Mouse (Mus musculus) C2C12 (cell line): Measurements from ENCODE around the gene Ilf3.
A peak's percentile ranks its signal among the peaks of the same experiment; 100 is the strongest.

Source experiments
- CTCF ChIP-seq: IDR thresholded peaks from one replicate; pipeline ENCODE4 v1.5.1; 2011; ENCODE audit not compliant: control insufficient read depth, insufficient read depth, insufficient read length
- MAX ChIP-seq: IDR thresholded peaks from one replicate; pipeline ENCODE4 v1.6.1; 2011; ENCODE audit warnings: mild to moderate bottlenecking, control low read depth
- MYOD1 ChIP-seq: IDR thresholded peaks from one replicate; pipeline ENCODE4 v1.6.1; 2011; ENCODE audit warnings: low read depth; ENCODE audit not compliant: control insufficient read depth, insufficient read length
- MYOG ChIP-seq: IDR thresholded peaks from one replicate; pipeline ENCODE4 v1.6.1; 2011; ENCODE audit not compliant: control insufficient read depth, insufficient read length; ENCODE audit errors: extremely low read depth
- USF1 ChIP-seq: IDR thresholded peaks from one replicate; pipeline ENCODE4 v1.6.1; 2011; ENCODE audit warnings: low read depth, mild to moderate bottlenecking, control low read depth, moderate library complexity

DNA sequence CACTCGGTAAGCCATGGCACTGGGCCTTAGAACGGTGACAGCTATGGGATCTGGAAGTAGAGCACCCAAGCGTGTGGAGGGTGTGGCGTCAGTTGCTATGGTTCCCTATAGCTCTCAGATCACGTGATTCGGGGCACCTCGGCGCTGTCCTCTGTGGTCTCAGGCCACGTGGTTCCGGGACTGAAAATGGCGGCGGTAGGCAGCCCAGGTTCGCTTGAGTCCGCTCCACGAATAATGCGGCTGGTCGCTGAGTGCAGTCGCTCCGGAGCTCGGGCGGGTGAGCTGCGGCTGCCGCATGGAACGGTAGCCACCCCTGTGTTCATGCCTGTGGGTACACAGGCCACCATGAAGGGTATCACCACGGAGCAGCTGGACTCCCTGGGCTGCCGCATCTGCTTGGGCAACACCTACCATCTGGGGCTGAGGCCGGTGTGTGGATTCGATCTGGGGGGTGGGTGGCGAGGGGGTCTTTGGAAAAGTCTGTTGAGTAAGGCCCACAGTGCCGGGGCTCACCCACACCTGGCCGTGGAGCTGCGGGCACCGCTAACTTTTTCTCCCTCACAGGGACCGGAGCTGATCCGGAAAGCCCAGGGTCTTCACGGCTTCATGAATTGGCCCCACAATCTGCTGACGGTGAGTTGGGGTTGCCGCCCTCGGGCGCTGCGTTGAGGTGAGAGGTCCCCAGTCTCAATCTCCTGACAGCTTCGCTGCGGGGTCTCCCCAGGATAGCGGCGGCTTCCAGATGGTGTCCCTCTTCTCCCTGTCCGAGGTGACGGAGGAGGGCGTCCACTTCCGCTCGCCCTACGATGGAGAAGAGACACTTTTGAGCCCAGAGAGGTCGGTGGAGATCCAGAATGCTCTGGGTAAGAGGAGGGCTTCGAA is 44.2 kb downstream of the Ilf3 start, which contains the start of gene Qtrt1:
- TF ChIP-seq USF1, result peak; percentile 98
- TF ChIP-seq MAX, result peak; percentile 99
- TF ChIP-seq CTCF, result no peak
- TF ChIP-seq MYOD1, result no peak
- TF ChIP-seq MYOG, result no peak
